Mouse (Mus musculus) heart, postnatal 0 days (tissue): ENCODE results near the gene Tulp2.

Experiments used
- CTCF ChIP-seq: IDR thresholded peaks from 2 replicates; pipeline ENCODE4 v1.5.1; 2016; ENCODE audit warnings: antibody characterized with exemption, control low read depth, low read depth
- EP300 ChIP-seq: IDR thresholded peaks from 2 replicates; pipeline ENCODE4 v1.6.1; 2016; ENCODE audit warnings: antibody characterized with exemption, low read depth

- TF ChIP-seq CTCF (no peak), EP300 (no peak)
Observed at GRCm38 (mm10) chr7:45565446-45565845, 83.8 kb downstream of the Tulp2 start.
